Mouse (Mus musculus): Measurements from ENCODE around the gene Ccl9.

GRCm38 (mm10) chr11:83566617-83567016 lies 11.8 kb downstream of the Ccl9 start:
- TF ChIP-seq CTCF (IDR thresholded peaks at IDR 0.05; ENCODE audit: low read depth, low read length) (no peak), TAL1 (conservative IDR thresholded peaks at IDR 0.05; ENCODE audit: low read depth, low read length) (no peak), POLR2AphosphoS5 (IDR thresholded peaks at IDR 0.05; ENCODE audit: insufficient replicate concordance, low read depth, low read length) (no peak), GATA1 (IDR thresholded peaks at IDR 0.05; ENCODE audit: borderline replicate concordance, low read length) (no peak), GATA2 (IDR thresholded peaks at IDR 0.05; ENCODE audit: borderline replicate concordance, low read depth, low read length) (no peak)
